Mouse (Mus musculus): ENCODE results near the gene Ankrd6. TPM values are rescaled to one million over a fixed set of nuclear protein-coding genes. Genes with fewer than 3 reads are reported as not detected.
A peak's percentile ranks its signal among the peaks of the same experiment; 100 is the strongest.

The Ankrd6 gene
- total and polyA plus RNA-seq, 3 experiments = 1.3 to 2.1 (median 1.6) TPM

- no peak overlapping the region for H3K9ac ChIP-seq (ENCODE audit: insufficient read depth, low read depth)
- H3K36me3 ChIP-seq (replicated peaks in 1 of 2; ENCODE audit: control insufficient read depth in 1 of 2, insufficient read depth in 1 of 2, low read length in 1 of 2) = no peaks in the 10 kb centered on the region
- dilution Hi-C loops (cut with MboI; ENCODE audit: extremely low pct_ligation_motif_present, extremely low pct_unique_long_range_greater_than_20kb, low sequenced_read_pairs) (no loop called here), in situ Hi-C loops (cut with MboI; ENCODE audit: low pct_ligation_motif_present, low pct_unique_long_range_greater_than_20kb, low sequenced_read_pairs) (loop anchor here (25.0 kb wide), 1 partner anchor 190 kb away; no protein-coding TSS in a partner anchor)
- H3K9me3 ChIP-seq (replicated peaks; ENCODE audit: low read length) = no peaks in the 10 kb centered on the region
- DNase-seq (ENCODE audit: extremely low read depth) = no peak
- no peak for TF ChIP-seq IRF4 (IDR thresholded peaks at IDR 0.05; ENCODE audit: low read depth, low read length)
- no peak for TF ChIP-seq CHD1 (IDR thresholded peaks at IDR 0.05; ENCODE audit: low read depth, low read length)
- no peak for TF ChIP-seq MYC (IDR thresholded peaks at IDR 0.05; ENCODE audit: low read depth, low read length)
- TF ChIP-seq CTCF (conservative IDR thresholded peaks at IDR 0.05 in 1 of 2, IDR thresholded peaks at IDR 0.05 in 1 of 2; ENCODE audit: low read depth in 2 of 2, low read length in 2 of 2) = no peak
- no peak for TF ChIP-seq POLR2AphosphoS2 (IDR thresholded peaks at IDR 0.05; ENCODE audit: low read depth, low read length)
- no peak for TF ChIP-seq TCF12 (IDR thresholded peaks at IDR 0.05; ENCODE audit: low read depth, low read length)
- peaks cover 2 to 14% of the 10 kb centered on the region in 2 experiments; a peak in 2 of 4 replicates for H3K4me1 ChIP-seq (ENCODE audit: control insufficient read depth in 1 of 2, insufficient read depth in 2 of 2)
- H3K79me2 ChIP-seq (replicated peaks; ENCODE audit: control insufficient read depth, extremely low read depth, insufficient read depth, poor library complexity, severe bottlenecking) = no peaks in the 10 kb centered on the region
- no peak overlapping the region for H3K4me2 ChIP-seq (ENCODE audit: insufficient read depth, low read depth, poor library complexity, severe bottlenecking)
- H3K27ac ChIP-seq (ENCODE audit: insufficient read depth, low read depth) = no peak overlapping the region
- no peaks in the 10 kb centered on the region for H3K27me3 ChIP-seq (replicated peaks)
- no peak overlapping the region for H3K4me3 ChIP-seq (replicated peaks in 1 of 3; ENCODE audit: low read depth in 2 of 3, low read length in 2 of 3, poor library complexity in 1 of 3)
Measured at GRCm38 (mm10) chr4:32952681-32953080, 2.0 kb upstream of the Ankrd6 start.

GRCm38 (mm10) chr4:32951035-32951940 lies 647 bp upstream of the Ankrd6 start:
- dilution Hi-C loops (cut with MboI; ENCODE audit: extremely low pct_ligation_motif_present, extremely low pct_unique_long_range_greater_than_20kb, low sequenced_read_pairs) = no loop called here
- in situ Hi-C loops (cut with MboI; ENCODE audit: low pct_ligation_motif_present, low pct_unique_long_range_greater_than_20kb, low sequenced_read_pairs) = loop anchor here (25.0 kb wide), 1 partner anchor 189 kb away; no protein-coding TSS in a partner anchor
- no peak overlapping the region for H3K9ac ChIP-seq (ENCODE audit: insufficient read depth, low read depth)

GRCm38 (mm10) chr4:32948696-32949095 lies 1.9 kb downstream of the Ankrd6 start:
- DNase-seq (ENCODE audit: extremely low read depth) = no peak
- TF ChIP-seq RAD21 (IDR thresholded peaks at IDR 0.05; ENCODE audit: low read depth, low read length) (no peak), CTCF (conservative IDR thresholded peaks at IDR 0.05 in 1 of 2, IDR thresholded peaks at IDR 0.05 in 1 of 2; ENCODE audit: low read depth in 2 of 2, low read length in 2 of 2) (no peak), POLR2AphosphoS2 (IDR thresholded peaks at IDR 0.05; ENCODE audit: low read depth, low read length) (no peak), USF1 (IDR thresholded peaks at IDR 0.05; ENCODE audit: low read depth, low read length) (no peak)
- Histone ChIP-seq H3K4me3 (replicated peaks in 1 of 3; ENCODE audit: low read depth in 2 of 3, low read length in 2 of 3, poor library complexity in 1 of 3) (no peak overlapping the region), H3K27me3 (replicated peaks) (no peaks in the 10 kb centered on the region), H3K9ac (ENCODE audit: insufficient read depth, low read depth) (no peak overlapping the region), H3K4me2 (ENCODE audit: insufficient read depth, low read depth, poor library complexity, severe bottlenecking) (no peak overlapping the region), H3K9me3 (replicated peaks; ENCODE audit: low read length) (no peaks in the 10 kb centered on the region), H3K4me1 (ENCODE audit: control insufficient read depth in 1 of 2, insufficient read depth in 2 of 2) (peaks cover 2 to 10% of the 10 kb centered on the region in 2 experiments; a peak in 2 of 4 replicates), H3K27ac (ENCODE audit: insufficient read depth, low read depth) (no peak overlapping the region), H3K79me2 (replicated peaks; ENCODE audit: control insufficient read depth, extremely low read depth, insufficient read depth, poor library complexity, severe bottlenecking) (no peaks in the 10 kb centered on the region), H3K36me3 (replicated peaks in 1 of 2; ENCODE audit: control insufficient read depth in 1 of 2, insufficient read depth in 1 of 2, low read length in 1 of 2) (no peaks in the 10 kb centered on the region)
- dilution Hi-C loops (cut with MboI; ENCODE audit: extremely low pct_ligation_motif_present, extremely low pct_unique_long_range_greater_than_20kb, low sequenced_read_pairs) (no loop called here), in situ Hi-C loops (cut with MboI; ENCODE audit: low pct_ligation_motif_present, low pct_unique_long_range_greater_than_20kb, low sequenced_read_pairs) (no loop called here)

More at GRCm38 (mm10) chr4:32951035-32951940, 647 bp upstream of the Ankrd6 start:
- Histone ChIP-seq H3K4me3 (replicated peaks in 1 of 3; ENCODE audit: low read depth in 2 of 3, low read length in 2 of 3, poor library complexity in 1 of 3) (peak overlapping the region; percentile 40 to 87 (median 77)), H3K79me2 (replicated peaks; ENCODE audit: control insufficient read depth, extremely low read depth, insufficient read depth, poor library complexity, severe bottlenecking) (no peaks in the 10 kb centered on the region), H3K36me3 (replicated peaks in 1 of 2; ENCODE audit: control insufficient read depth in 1 of 2, insufficient read depth in 1 of 2, low read length in 1 of 2) (no peaks in the 10 kb centered on the region), H3K9me3 (replicated peaks; ENCODE audit: low read length) (no peaks in the 10 kb centered on the region), H3K4me2 (ENCODE audit: insufficient read depth, low read depth, poor library complexity, severe bottlenecking) (peak overlapping the region; percentile 57), H3K27me3 (replicated peaks) (no peaks in the 10 kb centered on the region), H3K27ac (ENCODE audit: insufficient read depth, low read depth) (no peak overlapping the region), H3K4me1 (ENCODE audit: control insufficient read depth in 1 of 2, insufficient read depth in 2 of 2) (peaks cover 2 to 10% of the 10 kb centered on the region in 2 experiments; a peak in 2 of 4 replicates)
- DNase-seq (ENCODE audit: extremely low read depth) = no peak
- no peak for TF ChIP-seq UBTF (IDR thresholded peaks at IDR 0.05; ENCODE audit: low read depth, low read length)
- TF ChIP-seq RAD21 (IDR thresholded peaks at IDR 0.05; ENCODE audit: low read depth, low read length) = no peak
- 0 out of 2 replicates have a peak, but pooled peaks have one; percentile 0 for TF ChIP-seq MEF2A (IDR thresholded peaks at IDR 0.05; ENCODE audit: borderline replicate concordance, low read depth, low read length)
- TF ChIP-seq GABPA (IDR thresholded peaks at IDR 0.05; ENCODE audit: insufficient replicate concordance, low read depth, low read length) = no peak
- no peak for TF ChIP-seq SMC3 (IDR thresholded peaks at IDR 0.05; ENCODE audit: low read depth, low read length)
- TF ChIP-seq CHD1 (IDR thresholded peaks at IDR 0.05; ENCODE audit: low read depth, low read length) = no peak
- TF ChIP-seq ELF1 (IDR thresholded peaks at IDR 0.05; ENCODE audit: low read depth, low read length) = no peak
- TF ChIP-seq E2F4 (IDR thresholded peaks at IDR 0.05; ENCODE audit: insufficient replicate concordance, low read depth, low read length) = no peak
- TF ChIP-seq HCFC1 (IDR thresholded peaks at IDR 0.05; ENCODE audit: low read depth, low read length) = peak; percentile 5; the same call in 1 of the 2 replicates
